Mouse (Mus musculus) heart, adult 2 months (tissue): Measurements from ENCODE around the gene Limd1.

Experiments used
- CTCF ChIP-seq: fragments of 200-600 bp; IDR thresholded peaks from 2 replicates; pipeline ENCODE4 v1.8.1; 2022; ENCODE audit warnings: antibody characterized with exemption, mild to moderate bottlenecking, moderate library complexity
- EP300 ChIP-seq: fragments of 200-500 bp; IDR thresholded peaks from 2 replicates; pipeline ENCODE4 v1.6.1; 2011; ENCODE audit warnings: low read depth, low read length, control low read depth; ENCODE audit not compliant: insufficient read depth
- POLR2A ChIP-seq: fragments of 200-500 bp; IDR thresholded peaks from 2 replicates; pipeline ENCODE4 v1.6.1; 2011; ENCODE audit warnings: mild to moderate bottlenecking, low read depth, low read length, control low read depth; ENCODE audit not compliant: insufficient read depth

DNA sequence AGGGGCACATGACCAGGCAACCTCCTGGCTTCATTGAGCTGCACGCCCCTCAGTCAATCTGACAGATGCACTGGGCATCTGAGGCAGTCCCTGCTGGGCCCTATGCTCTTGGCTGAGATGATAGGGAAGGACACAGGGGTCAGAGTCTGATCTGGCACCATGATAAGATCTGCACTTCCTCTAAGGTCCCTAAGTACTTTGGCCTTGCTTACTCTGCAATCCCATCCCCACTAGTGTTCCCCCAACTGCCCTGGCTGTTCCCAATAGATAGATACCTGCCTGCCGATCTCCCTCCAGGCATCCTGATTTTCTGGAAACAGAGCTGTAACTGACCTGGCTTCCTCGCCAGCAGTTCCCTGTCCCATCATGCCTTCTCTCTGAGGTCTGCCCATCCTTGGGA is 8.1 kb downstream of the Limd1 start:
- TF ChIP-seq CTCF (no peak), EP300 (no peak), POLR2A (0 out of 2 replicates have a peak, but pooled peaks have one; percentile 16)
